Mouse (Mus musculus) cerebellum, postnatal 4 days (tissue): ENCODE data around the gene Tmem82.

Experiments used
- DNase-seq, 2 experiments: peaks; one replicate each; pipeline ENCODE4 v3.0.0; 2022; ENCODE audit warnings: low spot score in 2 of 2, mixed read lengths in 1 of 2

Gene Tmem82

GRCm38 (mm10) chr4:141614946-141615345 lies 3.5 kb downstream of the Tmem82 start:
- peak in 1 of 2 experiments; percentile 44 for DNase-seq

- DNase-seq: no peak
These were observed 8.9 kb downstream of the Tmem82 start for GRCm38 (mm10) chr4:141609538-141609937.

GRCm38 (mm10) chr4:141605861-141606260 lies 12.6 kb downstream of the Tmem82 start, which contains the start of gene Fblim1:
Fblim1 (minus strand) TSS chr4:141606096.
- no peak for DNase-seq

GRCm38 (mm10) chr4:141605421-141605820 lies 13.0 kb downstream of the Tmem82 start:
- DNase-seq: no peak

GRCm38 (mm10) chr4:141604493-141604892 lies 13.9 kb downstream of the Tmem82 start:
- DNase-seq: no peak

- DNase-seq: no peak
These were observed 14.5 kb downstream of the Tmem82 start for GRCm38 (mm10) chr4:141603921-141604320.

GRCm38 (mm10) chr4:141602523-141603223 lies 15.8 kb downstream of the Tmem82 start:
- DNase-seq: no peak

GRCm38 (mm10) chr4:141601148-141601862 lies 17.1 kb downstream of the Tmem82 start:
- DNase-seq: no peak

GRCm38 (mm10) chr4:141600364-141600763 lies 18.1 kb downstream of the Tmem82 start:
- no peak for DNase-seq

GRCm38 (mm10) chr4:141599251-141600141 lies 18.9 kb downstream of the Tmem82 start:
- peak in 1 of 2 experiments; percentile 45 for DNase-seq

GRCm38 (mm10) chr4:141598894-141599250 lies 19.6 kb downstream of the Tmem82 start:
- DNase-seq: no peak

GRCm38 (mm10) chr4:141598199-141598893 lies 20.1 kb downstream of the Tmem82 start:
- no peak for DNase-seq

- no peak for DNase-seq
These were observed 21.6 kb downstream of the Tmem82 start for GRCm38 (mm10) chr4:141596700-141597328.

GRCm38 (mm10) chr4:141595605-141596268 lies 22.7 kb downstream of the Tmem82 start:
- DNase-seq: no peak

- DNase-seq: no peak
These were observed 23.3 kb downstream of the Tmem82 start for GRCm38 (mm10) chr4:141595138-141595537.

- peak in 1 of 2 experiments; percentile 39 for DNase-seq
These were observed 26.9 kb downstream of the Tmem82 start for GRCm38 (mm10) chr4:141591547-141591946.

- DNase-seq: no peak
These were observed 34.5 kb downstream of the Tmem82 start for GRCm38 (mm10) chr4:141583919-141584318.

GRCm38 (mm10) chr4:141581051-141581450 lies 37.4 kb downstream of the Tmem82 start:
- no peak for DNase-seq

GRCm38 (mm10) chr4:141578833-141579232 lies 39.6 kb downstream of the Tmem82 start:
- DNase-seq: no peak

- no peak for DNase-seq
These were observed 41.6 kb downstream of the Tmem82 start for GRCm38 (mm10) chr4:141576877-141577276.
